Mouse (Mus musculus): ENCODE results near the gene Pgm2. TPM values are rescaled to one million over a fixed set of nuclear protein-coding genes. Genes with fewer than 3 reads are reported as not detected.
A peak's percentile ranks its signal among the peaks of the same experiment; 100 is the strongest.

The Pgm2 gene
- polyA plus RNA-seq, 1 experiment from 2014 or later = 36.3 TPM

DNA sequence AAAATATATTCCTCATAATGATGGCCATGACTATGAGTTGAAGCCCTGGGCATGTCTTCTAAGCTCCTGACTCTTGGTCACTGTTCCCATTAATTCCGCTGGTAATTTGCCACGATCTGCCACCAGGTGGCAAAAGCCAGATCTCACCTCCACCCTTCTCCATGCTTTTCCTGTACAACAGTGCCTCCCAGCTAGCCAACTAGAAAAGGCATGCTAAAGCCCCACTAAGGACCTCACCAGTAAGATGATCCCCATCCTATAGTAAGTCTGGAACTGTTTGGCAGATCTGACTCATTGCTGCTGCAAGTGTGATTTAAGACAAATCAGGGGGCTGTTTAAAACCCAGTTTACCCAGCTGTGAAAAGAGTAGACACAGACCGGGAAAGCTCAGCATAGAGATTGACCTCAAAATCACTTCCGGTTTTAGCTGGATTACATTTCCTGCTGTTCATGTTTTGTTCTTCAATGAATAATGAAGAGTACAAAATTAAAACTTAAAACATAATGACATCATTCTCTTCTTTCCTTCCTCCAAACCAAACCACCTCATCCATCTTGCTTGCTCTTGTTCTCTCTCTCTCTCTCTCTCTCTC is 22.6 kb upstream of the Pgm2 start:
- peak; percentile 99 for TF ChIP-seq CTCF (IDR thresholded peaks at IDR 0.05; ENCODE audit: low read depth)
- Histone ChIP-seq H3K36me3 (ENCODE audit: control insufficient read depth, insufficient read depth) (no peaks in the 10 kb centered on the region), H3K27me3 (replicated peaks; ENCODE audit: control insufficient read depth, insufficient read depth, low read length) (no peaks in the 10 kb centered on the region), H3K4me3 (ENCODE audit: low read depth, low read length) (no peak overlapping the region), H3K4me2 (replicated peaks; ENCODE audit: low read depth) (no peak overlapping the region), H3K4me1 (replicated peaks; ENCODE audit: control insufficient read depth, insufficient read depth, low read length) (no peaks in the 10 kb centered on the region), H3K9ac (ENCODE audit: low read depth, low read length) (no peak overlapping the region), H3K9me3 (ENCODE audit: control insufficient read depth) (no peaks in the 10 kb centered on the region), H3K27ac (ENCODE audit: low read depth, low read length) (no peak overlapping the region)
- 27% methylated on average over 4 of the region's 4 CpGs for WGBS
- peak; percentile 67 for ATAC-seq

DNA sequence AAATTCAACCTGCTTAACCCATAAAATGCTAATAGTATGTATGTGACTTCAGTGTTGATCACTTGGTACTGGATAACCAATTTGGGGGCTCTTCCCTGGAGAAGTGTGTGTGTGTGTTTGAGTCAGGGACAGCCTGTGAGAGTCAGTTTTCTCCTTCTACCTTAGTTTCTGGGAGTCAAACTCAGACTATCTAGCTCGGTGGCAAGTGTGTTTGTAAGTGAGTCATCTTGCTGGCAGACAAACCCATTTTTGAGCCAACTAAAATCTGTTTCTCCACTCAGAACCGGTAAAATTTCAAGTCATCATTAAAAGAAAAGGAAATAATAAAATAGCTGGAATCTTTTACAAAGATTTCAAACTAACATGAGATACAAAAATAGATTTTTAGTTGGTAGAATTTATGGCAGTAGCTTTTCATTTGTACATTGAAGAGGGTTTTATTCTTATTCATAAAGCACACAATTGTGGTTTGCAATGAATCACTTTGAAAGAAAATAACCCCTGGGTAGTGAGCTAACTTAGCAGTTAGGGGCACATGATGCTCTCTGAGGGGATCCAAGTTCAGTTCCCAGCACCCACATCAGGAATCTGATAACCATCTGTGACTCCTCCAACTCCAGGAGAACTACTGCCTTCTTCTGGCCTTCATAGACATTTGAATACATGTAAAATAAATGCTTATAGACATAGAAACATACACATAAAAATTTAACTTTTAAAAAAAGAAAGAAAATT is 21.8 kb upstream of the Pgm2 start:
- H3K4me3 ChIP-seq (ENCODE audit: low read depth, low read length) = no peak overlapping the region
- H3K27ac ChIP-seq (ENCODE audit: low read depth, low read length) = no peak overlapping the region
- 68% methylated on average over 2 of the region's 2 CpGs for WGBS
- no peaks in the 10 kb centered on the region for H3K36me3 ChIP-seq (ENCODE audit: control insufficient read depth, insufficient read depth)
- no peak for TF ChIP-seq CTCF (IDR thresholded peaks at IDR 0.05; ENCODE audit: low read depth)
- no peaks in the 10 kb centered on the region for H3K4me1 ChIP-seq (replicated peaks; ENCODE audit: control insufficient read depth, insufficient read depth, low read length)
- no peak overlapping the region for H3K9ac ChIP-seq (ENCODE audit: low read depth, low read length)
- no peaks in the 10 kb centered on the region for H3K9me3 ChIP-seq (ENCODE audit: control insufficient read depth)
- H3K4me2 ChIP-seq (replicated peaks; ENCODE audit: low read depth) = no peak overlapping the region
- ATAC-seq = no peak
- H3K27me3 ChIP-seq (replicated peaks; ENCODE audit: control insufficient read depth, insufficient read depth, low read length) = no peaks in the 10 kb centered on the region

DNA sequence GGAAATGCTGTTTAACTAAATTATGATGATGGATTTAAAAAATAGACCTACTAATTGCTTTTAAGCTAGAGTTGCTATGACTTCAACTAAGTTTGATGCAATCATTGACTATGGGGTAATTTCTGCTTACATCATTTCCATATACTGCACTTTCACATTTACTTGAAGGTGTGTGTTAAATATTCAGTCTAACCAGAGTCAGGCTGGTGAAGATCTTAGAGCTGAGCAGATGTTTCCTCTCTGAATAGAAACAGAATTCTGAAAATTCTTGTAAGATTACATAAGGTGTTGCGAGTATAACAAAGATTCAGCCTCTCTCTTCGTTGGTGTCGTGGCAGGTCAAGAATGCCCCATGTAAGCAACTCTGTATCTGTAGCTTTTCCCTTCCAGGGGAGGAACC is 18.3 kb upstream of the Pgm2 start:
- H3K36me3 ChIP-seq (ENCODE audit: control insufficient read depth, insufficient read depth) = no peaks in the 10 kb centered on the region
- no peak overlapping the region for H3K27ac ChIP-seq (ENCODE audit: low read depth, low read length)
- no peak overlapping the region for H3K9ac ChIP-seq (ENCODE audit: low read depth, low read length)
- no peaks in the 10 kb centered on the region for H3K9me3 ChIP-seq (ENCODE audit: control insufficient read depth)
- H3K4me1 ChIP-seq (replicated peaks; ENCODE audit: control insufficient read depth, insufficient read depth, low read length) = no peaks in the 10 kb centered on the region
- 71% methylated on average over 3 of the region's 3 CpGs for WGBS
- no peak overlapping the region for H3K4me3 ChIP-seq (ENCODE audit: low read depth, low read length)
- H3K27me3 ChIP-seq (replicated peaks; ENCODE audit: control insufficient read depth, insufficient read depth, low read length) = no peaks in the 10 kb centered on the region
- ATAC-seq = no peak
- H3K4me2 ChIP-seq (replicated peaks; ENCODE audit: low read depth) = no peak overlapping the region
- no peak for TF ChIP-seq CTCF (IDR thresholded peaks at IDR 0.05; ENCODE audit: low read depth)

DNA sequence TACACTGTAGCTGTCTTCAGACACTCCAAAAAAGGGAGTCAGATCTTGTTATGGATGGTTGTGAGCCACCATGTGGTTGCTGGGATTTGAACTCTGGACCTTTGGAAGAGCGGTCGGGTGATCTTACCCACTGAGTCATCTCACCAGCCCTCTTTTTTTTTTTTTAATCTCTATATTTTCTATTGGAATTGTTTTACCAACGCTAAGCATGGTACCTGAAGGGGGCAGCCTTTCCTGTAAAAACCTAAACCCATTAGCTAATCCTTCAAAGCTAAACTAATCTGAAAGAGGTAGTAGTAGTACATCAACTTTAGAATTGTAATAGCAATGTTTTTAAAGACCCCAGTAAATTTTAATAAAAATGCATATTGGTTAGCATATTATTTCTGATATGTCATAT is 17.2 kb upstream of the Pgm2 start:
- no peak for ATAC-seq
- Histone ChIP-seq H3K36me3 (ENCODE audit: control insufficient read depth, insufficient read depth) (no peaks in the 10 kb centered on the region), H3K9me3 (ENCODE audit: control insufficient read depth) (no peaks in the 10 kb centered on the region), H3K4me3 (ENCODE audit: low read depth, low read length) (no peak overlapping the region), H3K4me1 (replicated peaks; ENCODE audit: control insufficient read depth, insufficient read depth, low read length) (no peaks in the 10 kb centered on the region), H3K4me2 (replicated peaks; ENCODE audit: low read depth) (no peak overlapping the region), H3K9ac (ENCODE audit: low read depth, low read length) (no peak overlapping the region), H3K27me3 (replicated peaks; ENCODE audit: control insufficient read depth, insufficient read depth, low read length) (no peaks in the 10 kb centered on the region), H3K27ac (ENCODE audit: low read depth, low read length) (no peak overlapping the region)
- TF ChIP-seq CTCF (IDR thresholded peaks at IDR 0.05; ENCODE audit: low read depth) = peak; percentile 50
- WGBS = 36% methylated on average over 3 of the region's 3 CpGs

DNA sequence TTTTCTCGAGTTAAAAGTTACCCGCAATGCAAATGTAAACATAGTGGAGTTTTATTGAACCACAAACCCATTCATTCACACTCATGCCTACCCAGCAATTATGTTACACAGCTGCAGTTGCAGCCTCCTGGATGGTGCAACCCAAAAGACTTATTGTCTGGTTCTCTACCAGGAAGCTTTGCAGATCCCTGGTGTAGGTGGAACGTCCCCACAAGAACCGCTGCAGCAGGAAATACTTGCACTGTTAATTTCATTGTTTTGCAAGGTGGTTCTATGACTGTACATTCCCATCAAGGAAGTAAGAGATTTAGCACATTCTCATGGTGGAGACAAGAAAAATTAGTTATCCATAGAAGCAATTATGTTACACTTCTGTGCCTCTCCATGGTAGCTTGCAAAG is 15.4 kb upstream of the Pgm2 start:
- Histone ChIP-seq H3K36me3 (ENCODE audit: control insufficient read depth, insufficient read depth) (no peaks in the 10 kb centered on the region), H3K9ac (ENCODE audit: low read depth, low read length) (no peak overlapping the region), H3K4me2 (replicated peaks; ENCODE audit: low read depth) (no peak overlapping the region), H3K27me3 (replicated peaks; ENCODE audit: control insufficient read depth, insufficient read depth, low read length) (no peaks in the 10 kb centered on the region), H3K4me3 (ENCODE audit: low read depth, low read length) (no peak overlapping the region), H3K27ac (ENCODE audit: low read depth, low read length) (no peak overlapping the region), H3K4me1 (replicated peaks; ENCODE audit: control insufficient read depth, insufficient read depth, low read length) (no peaks in the 10 kb centered on the region), H3K9me3 (ENCODE audit: control insufficient read depth) (no peaks in the 10 kb centered on the region)
- 0 out of 2 replicates have a peak, but pooled peaks have one; percentile 43 for ATAC-seq
- 38% methylated on average over 4 of the region's 4 CpGs for WGBS
- no peak for TF ChIP-seq CTCF (IDR thresholded peaks at IDR 0.05; ENCODE audit: low read depth)

DNA sequence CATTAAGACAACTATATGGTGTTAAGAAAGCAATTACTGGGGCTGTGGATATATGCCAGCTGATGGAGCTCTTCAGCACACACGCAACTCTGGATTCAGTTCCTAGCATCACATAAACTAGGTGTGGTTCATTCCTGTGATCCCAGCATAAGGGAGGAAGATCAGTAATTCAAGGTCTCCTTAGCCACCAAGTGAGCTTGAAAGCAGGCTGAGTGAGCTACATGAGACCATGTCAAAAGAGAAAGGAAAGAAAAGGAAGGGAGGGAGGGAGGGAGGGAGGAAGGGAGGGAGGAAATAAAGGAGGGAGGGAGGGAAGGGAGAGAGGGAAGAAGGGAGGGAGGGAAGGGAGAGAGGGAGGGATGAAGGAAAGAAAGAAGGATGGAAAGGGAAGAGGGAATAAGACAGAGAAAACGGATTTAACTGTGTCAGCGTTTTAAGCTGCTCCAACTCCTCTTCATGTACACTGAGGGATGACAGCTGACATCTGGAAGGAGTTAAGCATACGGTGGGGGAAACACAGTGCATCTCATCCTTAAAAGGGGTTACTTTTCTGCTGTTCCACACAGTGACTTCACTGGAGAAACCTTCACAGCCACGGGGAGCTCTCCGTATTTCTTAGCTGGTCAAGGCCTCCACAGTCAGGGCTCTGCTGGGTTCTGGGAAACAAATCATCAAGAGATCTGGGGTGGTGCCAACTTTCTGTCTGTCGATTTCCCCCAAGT is 13.8 kb upstream of the Pgm2 start:
- Histone ChIP-seq H3K9me3 (ENCODE audit: control insufficient read depth) (no peaks in the 10 kb centered on the region), H3K27ac (ENCODE audit: low read depth, low read length) (no peak overlapping the region), H3K27me3 (replicated peaks; ENCODE audit: control insufficient read depth, insufficient read depth, low read length) (no peaks in the 10 kb centered on the region), H3K4me2 (replicated peaks; ENCODE audit: low read depth) (no peak overlapping the region), H3K4me1 (replicated peaks; ENCODE audit: control insufficient read depth, insufficient read depth, low read length) (no peaks in the 10 kb centered on the region), H3K9ac (ENCODE audit: low read depth, low read length) (no peak overlapping the region), H3K36me3 (ENCODE audit: control insufficient read depth, insufficient read depth) (no peaks in the 10 kb centered on the region), H3K4me3 (ENCODE audit: low read depth, low read length) (no peak overlapping the region)
- ATAC-seq = no peak
- 61% methylated on average over 7 of the region's 7 CpGs for WGBS
- TF ChIP-seq CTCF (IDR thresholded peaks at IDR 0.05; ENCODE audit: low read depth) = no peak
